Mouse (Mus musculus) kidney, postnatal 10 days (tissue): ENCODE data around the gene Tctn1.

Experiments used
- DNase-seq: peaks from one replicate; pipeline ENCODE4 v3.0.0; 2021; ENCODE audit warnings: mixed read lengths

Tctn1 gene

GRCm38 (mm10) chr5:122263933-122264905, at the start of gene Tctn1:
Gene Tctn1, minus strand, starts transcription at chr5:122264460.
- peak; percentile 96 for DNase-seq

DNA sequence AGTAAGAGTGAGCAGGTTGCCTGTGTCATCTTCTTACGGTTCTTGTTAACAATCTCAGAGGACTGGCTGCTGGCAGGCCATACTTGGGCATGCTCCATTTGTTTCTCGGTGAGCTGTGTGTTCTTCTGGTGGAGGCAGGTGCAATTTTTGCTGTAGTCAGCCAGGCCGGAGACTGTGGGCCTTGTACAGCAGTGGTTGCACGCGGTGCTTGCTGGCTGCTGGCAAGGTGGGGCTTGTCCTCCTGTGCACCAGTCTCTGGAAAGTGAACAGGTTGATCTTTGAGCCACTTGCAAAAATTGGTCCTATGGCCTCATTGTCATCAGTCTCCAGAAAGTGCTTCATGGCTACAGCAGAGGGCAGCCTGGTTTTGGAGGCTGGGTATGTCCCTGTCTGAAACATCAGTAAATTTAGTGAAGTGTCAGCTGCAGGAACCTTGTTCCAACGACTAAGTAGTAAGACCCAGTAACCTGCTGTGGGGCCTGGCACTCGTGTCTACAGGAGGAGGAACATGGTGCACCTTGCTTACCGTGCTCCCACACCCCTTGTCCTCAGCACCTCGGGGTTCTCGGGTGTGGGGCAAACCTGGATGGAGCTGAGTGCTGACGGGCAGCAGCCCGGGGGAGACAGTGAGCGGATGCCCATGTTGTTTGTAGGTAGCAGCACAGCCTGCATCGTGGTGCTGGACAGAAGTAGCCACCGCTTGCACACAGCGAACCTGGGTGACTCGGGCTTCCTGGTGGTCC, 48.9 kb upstream of the Tctn1 start:
- DNase-seq: no peak

DNA sequence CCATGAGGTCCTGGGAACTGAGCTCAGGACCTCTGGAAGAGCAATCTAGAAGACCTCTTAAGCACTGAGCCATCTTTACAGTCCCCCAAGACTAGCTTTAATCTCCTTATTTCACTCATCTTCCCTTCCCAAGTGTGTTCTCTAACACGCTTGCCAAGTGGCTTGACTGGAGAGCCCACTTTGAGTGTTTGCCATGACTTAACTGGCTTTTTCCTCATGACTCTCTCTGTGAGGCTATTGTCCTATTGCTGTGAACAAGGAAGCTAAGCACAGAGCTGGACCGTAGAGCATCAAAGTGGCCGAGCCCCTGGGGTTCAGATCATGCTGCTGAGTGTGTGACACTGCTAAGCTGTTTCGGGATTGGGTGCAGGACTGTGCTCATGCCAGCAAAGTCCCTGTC, 48.1 kb upstream of the Tctn1 start:
- DNase-seq: no peak

GRCm38 (mm10) chr5:122311692-122312091, 47.4 kb upstream of the Tctn1 start:
- DNase-seq: no peak

- no peak for DNase-seq
Observed at GRCm38 (mm10) chr5:122310699-122311098, 46.4 kb upstream of the Tctn1 start.

DNA sequence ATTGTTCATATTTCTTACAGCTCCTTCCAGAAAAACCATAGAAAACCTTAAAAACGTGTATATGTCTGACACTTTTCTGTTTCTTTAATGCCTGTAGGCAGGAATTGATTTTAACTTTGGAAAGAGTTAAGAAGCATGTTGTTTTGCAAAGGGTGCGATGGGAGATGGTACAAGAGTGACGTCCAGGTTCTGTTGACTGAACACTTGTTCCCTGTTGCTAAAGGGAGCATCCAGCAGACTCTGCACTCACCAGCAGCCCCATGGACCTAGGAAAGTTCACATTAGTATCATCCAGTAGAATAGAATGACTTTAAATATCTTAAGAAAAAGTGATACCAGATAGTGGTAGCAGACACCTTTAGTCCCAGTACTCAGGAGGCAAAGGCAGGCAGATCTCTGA, 42.3 kb upstream of the Tctn1 start:
- DNase-seq: no peak

DNA sequence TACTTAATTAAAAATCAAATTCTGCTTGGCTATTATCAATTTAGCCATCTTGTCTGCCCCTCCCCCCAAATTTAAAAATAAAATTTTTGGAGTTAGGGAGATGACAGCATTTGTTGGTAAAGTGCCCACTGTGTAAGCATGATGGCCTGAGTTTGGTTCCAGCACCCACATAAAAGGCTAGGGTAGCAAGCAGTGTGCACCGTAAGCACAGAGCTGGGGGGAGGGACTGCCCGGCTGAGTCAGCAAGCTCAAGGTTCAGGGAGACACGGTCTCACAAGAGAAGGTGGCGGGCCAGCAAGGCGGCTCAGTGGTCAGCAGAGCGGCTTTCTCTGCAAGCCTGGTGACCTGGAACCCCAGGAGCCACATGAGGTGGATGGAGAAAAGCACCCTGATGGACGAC, 41.2 kb upstream of the Tctn1 start:
- peak; percentile 45 for DNase-seq

- DNase-seq: no peak
Observed at GRCm38 (mm10) chr5:122304541-122304940, 40.3 kb upstream of the Tctn1 start.

- no peak for DNase-seq
Observed at GRCm38 (mm10) chr5:122303937-122304336, 39.7 kb upstream of the Tctn1 start.

DNA sequence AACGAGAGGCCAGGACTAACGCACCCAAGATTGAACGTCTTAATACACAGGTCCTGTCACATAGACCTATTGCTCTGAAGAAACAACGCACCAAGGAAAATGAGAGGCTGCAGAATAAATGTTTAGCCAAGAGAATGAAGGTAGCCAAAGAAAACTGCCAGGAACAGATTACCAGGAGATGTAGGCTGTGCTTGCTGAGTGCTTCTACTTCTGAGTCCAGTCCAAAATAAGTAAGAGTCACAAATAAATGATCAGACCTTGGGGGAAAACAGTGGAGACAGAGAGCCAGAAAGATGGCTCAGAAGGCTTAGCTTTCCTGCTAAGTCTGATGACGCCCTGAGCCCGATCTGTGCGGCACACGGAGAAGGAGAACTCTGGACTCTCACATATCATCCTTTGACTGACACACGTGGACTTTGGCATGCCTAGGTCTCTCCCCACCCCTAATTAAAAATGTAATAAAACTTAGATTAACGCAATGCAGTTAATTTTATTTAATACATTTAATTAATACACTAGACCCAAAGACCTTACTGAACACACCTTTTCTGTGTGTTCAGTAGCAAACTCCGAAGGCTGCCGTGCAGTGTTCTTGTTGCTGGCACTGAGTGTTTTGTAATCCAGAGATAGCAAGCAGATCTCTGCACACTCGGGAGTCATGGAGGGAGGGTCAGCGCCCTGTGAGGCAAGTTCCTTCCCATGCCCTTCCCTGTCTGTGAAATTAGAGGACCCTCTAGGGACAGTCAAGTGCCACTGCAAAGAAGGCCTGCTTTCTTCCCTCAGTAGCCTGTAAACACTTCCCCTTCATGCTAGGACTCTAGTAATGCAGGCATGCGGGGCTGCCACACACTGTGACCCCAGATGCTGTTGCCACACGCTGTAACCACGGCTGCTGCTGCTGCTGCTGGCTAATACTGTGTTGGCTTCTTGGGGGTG, 38.8 kb upstream of the Tctn1 start:
- DNase-seq: no peak

GRCm38 (mm10) chr5:122300071-122300518, 35.8 kb upstream of the Tctn1 start:
- no peak for DNase-seq

GRCm38 (mm10) chr5:122295113-122295935, 31.1 kb upstream of the Tctn1 start:
- DNase-seq: no peak

- DNase-seq: no peak
Observed at GRCm38 (mm10) chr5:122294219-122294735, 30.0 kb upstream of the Tctn1 start.

GRCm38 (mm10) chr5:122293131-122293530, 28.9 kb upstream of the Tctn1 start:
- no peak for DNase-seq

GRCm38 (mm10) chr5:122291553-122292339, 27.5 kb upstream of the Tctn1 start:
- no peak for DNase-seq

GRCm38 (mm10) chr5:122291149-122291548, 26.9 kb upstream of the Tctn1 start:
- DNase-seq: no peak

DNA sequence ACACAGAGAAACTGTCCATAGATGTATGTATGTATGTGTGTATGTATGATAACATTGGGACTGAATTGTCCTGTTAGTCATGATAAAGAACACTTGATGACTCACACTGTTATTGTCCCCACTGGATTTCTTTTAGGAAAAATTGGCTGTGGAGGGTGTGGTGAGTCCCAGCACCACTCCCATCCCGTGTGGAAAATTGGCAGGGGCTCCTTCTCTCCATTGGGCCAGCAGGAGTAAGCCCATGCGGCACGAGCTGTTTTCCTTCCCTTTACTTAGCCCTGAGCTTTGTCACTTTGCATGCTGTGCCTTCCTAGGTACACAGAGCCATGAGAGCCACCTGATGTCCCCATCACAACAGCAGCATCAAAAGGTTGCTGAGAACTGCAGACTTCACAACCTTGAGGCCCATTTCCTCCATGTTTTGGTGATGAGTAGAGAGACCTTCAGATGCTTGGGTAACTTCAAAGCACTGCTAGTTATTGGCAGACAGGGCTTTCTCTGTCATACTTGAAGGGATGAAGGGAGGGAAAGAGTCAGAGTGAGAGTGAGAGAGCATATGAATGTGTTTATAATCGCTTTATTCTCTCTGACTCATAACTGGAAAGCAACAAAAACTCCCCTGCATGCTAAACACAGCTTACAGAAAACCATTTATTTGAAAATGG, 24.0 kb upstream of the Tctn1 start:
- DNase-seq: no peak

GRCm38 (mm10) chr5:122287026-122287425, 22.8 kb upstream of the Tctn1 start:
- no peak for DNase-seq

GRCm38 (mm10) chr5:122286191-122286590, 21.9 kb upstream of the Tctn1 start:
- DNase-seq: no peak

- DNase-seq: no peak
Observed at GRCm38 (mm10) chr5:122285767-122286150, 21.5 kb upstream of the Tctn1 start.
